ENCODE assay signal across 8 mouse cellular contexts in genomic region chr7:98191571-98192250, GRCm38 (mm10). TPM values are rescaled to one million over a fixed set of nuclear protein-coding genes. Genes with fewer than 3 reads are reported as not detected.
DNase-seq lines count a peak whose midpoint lies in the region; ATAC-seq lines count a peak whose summit lies in the region.

No protein-coding gene starts in this region.

- H3K9me3 ChIP-seq in forebrain, embryonic 11.5 days (ENCODE audit: control insufficient read depth, low read length) = no peaks in the 10 kb centered on the region
- no peaks in the 10 kb centered on the region for H3K9me3 ChIP-seq in forebrain, embryonic 13.5 days (replicated peaks)
- no peaks in the 10 kb centered on the region for H3K9me3 ChIP-seq in limb, embryonic 11.5 days (ENCODE audit: control insufficient read depth, low read length)

- H3K27ac ChIP-seq in forebrain, embryonic 11.5 days (ENCODE audit: low read depth, low read length) = no peak overlapping the region
- no peak overlapping the region for H3K27ac ChIP-seq in forebrain, embryonic 13.5 days
- H3K27ac ChIP-seq in limb, embryonic 11.5 days (replicated peaks; ENCODE audit: low read depth, low read length) = no peak overlapping the region

- WGBS in forebrain, embryonic 11.5 days = 66% methylated on average over 17 of the region's 17 CpGs
- 69% methylated on average over 17 of the region's 17 CpGs for WGBS in forebrain, embryonic 13.5 days
- WGBS in limb, embryonic 11.5 days = 63% methylated on average over 17 of the region's 17 CpGs

- no peak for ATAC-seq in forebrain, embryonic 11.5 days (replicated peaks; ENCODE audit: low FRiP score)
- no peak for ATAC-seq in forebrain, embryonic 13.5 days
- no peak for ATAC-seq in limb, embryonic 11.5 days (ENCODE audit: insufficient number of reproducible peaks, low FRiP score, low TSS enrichment, low read depth)
- no peak for ATAC-seq in megakaryocyte, adult 5-6 weeks (ENCODE audit: poor library complexity, severe bottlenecking)

- peaks cover 12% of the 10 kb centered on the region; the same call in 1 of the 2 replicates for H3K4me1 ChIP-seq in forebrain, embryonic 11.5 days (replicated peaks; ENCODE audit: control insufficient read depth, insufficient read depth, low read length)
- peaks cover 27% of the 10 kb centered on the region for H3K4me1 ChIP-seq in forebrain, embryonic 13.5 days
- peaks cover 11% of the 10 kb centered on the region for H3K4me1 ChIP-seq in limb, embryonic 11.5 days (ENCODE audit: control insufficient read depth, insufficient read depth, low read length)

- peak; percentile 57 for DNase-seq in forebrain, embryonic 11.5 days (ENCODE audit: low spot score)
- DNase-seq in urinary bladder, postnatal 14 days (ENCODE audit: low spot score) = peak; percentile 65
- no peak for DNase-seq in urinary bladder, postnatal 10 days (ENCODE audit: low spot score)
- peak; percentile 57 for DNase-seq in limb, embryonic 11.5 days (ENCODE audit: low spot score)
- no peak for DNase-seq in c-Kit-positive CD71-positive TER-119-positive erythroid progenitor cells, embryonic 14.5 days (ENCODE audit: low spot score)
- DNase-seq in layer of hippocampus, adult 8-10 months (ENCODE audit: low spot score in 2 of 2) = no peak

- no peak overlapping the region for H3K4me3 ChIP-seq in forebrain, embryonic 11.5 days (ENCODE audit: low read depth, low read length)
- H3K4me3 ChIP-seq in forebrain, embryonic 13.5 days = no peak overlapping the region
- H3K4me3 ChIP-seq in limb, embryonic 11.5 days (ENCODE audit: low read depth, low read length) = no peak overlapping the region

- no peaks in the 10 kb centered on the region for H3K36me3 ChIP-seq in forebrain, embryonic 11.5 days (ENCODE audit: control insufficient read depth, insufficient read depth, low read length)
- no peaks in the 10 kb centered on the region for H3K36me3 ChIP-seq in forebrain, embryonic 13.5 days (ENCODE audit: poor library complexity, severe bottlenecking)
- no peaks in the 10 kb centered on the region for H3K36me3 ChIP-seq in limb, embryonic 11.5 days (ENCODE audit: control insufficient read depth, insufficient read depth, low read length)

- no peak overlapping the region for H3K9ac ChIP-seq in forebrain, embryonic 11.5 days (ENCODE audit: low read length)
- H3K9ac ChIP-seq in forebrain, embryonic 13.5 days = no peak overlapping the region
- H3K9ac ChIP-seq in limb, embryonic 11.5 days (ENCODE audit: low read length) = no peak overlapping the region

- H3K4me2 ChIP-seq in forebrain, embryonic 11.5 days (ENCODE audit: low read depth, low read length, severe bottlenecking) = no peak overlapping the region
- H3K4me2 ChIP-seq in forebrain, embryonic 13.5 days = no peak overlapping the region
- no peak overlapping the region for H3K4me2 ChIP-seq in limb, embryonic 11.5 days (ENCODE audit: low read depth, severe bottlenecking)

- H3K27me3 ChIP-seq in forebrain, embryonic 11.5 days (ENCODE audit: control insufficient read depth, insufficient read depth, low read length) = peaks cover 62% of the 10 kb centered on the region
- peaks cover 82% of the 10 kb centered on the region for H3K27me3 ChIP-seq in forebrain, embryonic 13.5 days
- peaks cover 47% of the 10 kb centered on the region for H3K27me3 ChIP-seq in limb, embryonic 11.5 days (ENCODE audit: control insufficient read depth, insufficient read depth, low read length)

RNA-seq across cellular contexts. Expression of gene B3gnt6, which starts 7.6 kb away (rescaled TPM):
- polyA plus RNA-seq in forebrain, embryonic 11.5 days (2014; fragmentation: Nextera tagmentation; extraction: Ambion mirVana) = not detected in 2 replicates
- polyA plus RNA-seq in forebrain, embryonic 13.5 days (2015; fragmentation: Nextera tagmentation; extraction: Ambion mirVana) = 0.09 and 0.12 TPM in 2 replicates
- not detected in 2 replicates for polyA plus RNA-seq in limb, embryonic 11.5 days (2014; fragmentation: Nextera tagmentation; extraction: Ambion mirVana)
- under 1 TPM; 0.24 to 0.45 (median 0.29) TPM for total RNA-seq in layer of hippocampus, adult 8-10 months (2022)
- total RNA-seq in megakaryocyte, adult 5-6 weeks (2015) = 0.11 and 0.38 TPM in 2 replicates
- total RNA-seq in megakaryocyte, adult 5-6 weeks (2017) = 0.28 and 0.59 TPM in 2 replicates

RNA-seq across cellular contexts. Expression of gene Capn5, which starts 13.6 kb away (rescaled TPM):
- polyA plus RNA-seq in forebrain, embryonic 11.5 days (2014; fragmentation: Nextera tagmentation; extraction: Ambion mirVana) = 5.8 and 6.1 TPM in 2 replicates
- polyA plus RNA-seq in forebrain, embryonic 13.5 days (2015; fragmentation: Nextera tagmentation; extraction: Ambion mirVana) = 9.3 and 10.0 TPM in 2 replicates
- 2.5 and 2.7 TPM in 2 replicates for polyA plus RNA-seq in limb, embryonic 11.5 days (2014; fragmentation: Nextera tagmentation; extraction: Ambion mirVana)
- total RNA-seq in layer of hippocampus, adult 8-10 months (2022) = 10 to 100 TPM; 37.9 to 46.5 (median 40.4) TPM
- total RNA-seq in megakaryocyte, adult 5-6 weeks (2015) = 1.1 TPM in 2 replicates
- 0.73 and 0.89 TPM in 2 replicates for total RNA-seq in megakaryocyte, adult 5-6 weeks (2017)

RNA-seq across cellular contexts. Expression of gene Omp, which starts 46.4 kb away (rescaled TPM):
- polyA plus RNA-seq in forebrain, embryonic 11.5 days (2014; fragmentation: Nextera tagmentation; extraction: Ambion mirVana) = 0.32 TPM in 1 of 2 replicates, not detected in the other
- 0.42 and 0.52 TPM in 2 replicates for polyA plus RNA-seq in forebrain, embryonic 13.5 days (2015; fragmentation: Nextera tagmentation; extraction: Ambion mirVana)
- polyA plus RNA-seq in limb, embryonic 11.5 days (2014; fragmentation: Nextera tagmentation; extraction: Ambion mirVana) = 0.14 and 0.20 TPM in 2 replicates
- 1 to 10 TPM in 3 of 4 experiments, under 1 TPM in 1; 0.92 to 1.3 (median 1.1) TPM for total RNA-seq in layer of hippocampus, adult 8-10 months (2022)
- total RNA-seq in megakaryocyte, adult 5-6 weeks (2015) = not detected in 2 replicates
- not detected in 2 replicates for total RNA-seq in megakaryocyte, adult 5-6 weeks (2017)

Comparison
In these comparisons a context has a peak if more than half of its experiments do, and no peak if none do; other contexts are left out.
1. DNase-seq: peak in forebrain, embryonic 11.5 days (single experiment), urinary bladder, postnatal 14 days (single experiment) and limb, embryonic 11.5 days (single experiment); none in urinary bladder, postnatal 10 days (single experiment), c-Kit-positive CD71-positive TER-119-positive erythroid progenitor cells, embryonic 14.5 days (single experiment) and layer of hippocampus, adult 8-10 months (0 of 2).